In genomic region chr9:47860994-47861393, GRCm38 (mm10) we compare ENCODE assay signal across 22 mouse cellular contexts.
DNase-seq lines count a peak whose midpoint lies in the region; ATAC-seq and TF ChIP-seq lines count a peak whose summit lies in the region.
"Had no signal": no experiment of that assay in that cellular context is flagged by ENCODE, and none has a peak within 500 bp of the region (broad histone marks: within the 10 kb centered on the region; RNA-seq: fewer than 3 reads in every experiment).

No protein-coding gene starts in this region.

- H3K27ac ChIP-seq in ES-E14 (ENCODE audit: insufficient read depth, low read depth, low read length, poor library complexity, severe bottlenecking): no peak overlapping the region
- H3K27ac ChIP-seq in embryonic facial prominence, embryonic 10.5 days (replicated peaks): 0 out of 2 replicates have a peak overlapping the region, but pooled peaks have one; percentile 26

- DNase-seq in ES-E14 (ENCODE audit: low read depth, low spot score) (peak; percentile 20), ZHBTc4 (ENCODE audit: low read depth, low spot score) (peak; percentile 16)
- no peak for DNase-seq in embryonic facial prominence, embryonic 10.5 days (ENCODE audit: low spot score)
- no peak for DNase-seq in thymus, postnatal 0 days (ENCODE audit: low spot score)
- DNase-seq: adrenal gland, adult 2 months; adrenal gland, adult 8-10 months; adrenal gland, postnatal 10 days; adrenal gland, postnatal 14 days; adrenal gland, postnatal 25 days; B cell, adult 2 months; cerebellum, adult 11 months; cerebellum, adult 11-12 months; cerebellum, adult 18-20 months; cerebellum, adult 2 months; cerebellum, adult 8-10 months had no signal

- H3K27me3 ChIP-seq in embryonic facial prominence, embryonic 10.5 days (replicated peaks; ENCODE audit: low read depth, poor library complexity, severe bottlenecking): 0 out of 2 replicates have a peak, but pooled peaks cover 10% of the 10 kb centered on the region
- H3K27me3 ChIP-seq: CH12.LX, Patski had no signal

- H3K9me3 ChIP-seq in ES-E14 (ENCODE audit: control insufficient read depth, insufficient read depth, low read depth, low read length): no peaks in the 10 kb centered on the region
- H3K9me3 ChIP-seq in embryonic facial prominence, embryonic 10.5 days: no peaks in the 10 kb centered on the region

- no peak overlapping the region for H3K4me3 ChIP-seq in ES-E14 (ENCODE audit: insufficient read depth in 1 of 2, low read depth in 1 of 2, low read length in 2 of 2, poor library complexity in 1 of 2, severe bottlenecking in 1 of 2)
- no peak overlapping the region for H3K4me3 ChIP-seq in embryonic facial prominence, embryonic 10.5 days

- in situ Hi-C loops in ES-E14 (cut with MboI; ENCODE audit: low sequenced_read_pairs in 2 of 2, unreplicated experiment in 2 of 2): no loop called here

- ATAC-seq in frontal cortex, adult (ENCODE audit: low TSS enrichment): no peak
- ATAC-seq in erythroblast, adult 5-6 weeks (replicated peaks; ENCODE audit: low FRiP score, poor library complexity, severe bottlenecking): no peak
- ATAC-seq: activated CD4-positive, CD25-positive, alpha-beta regulatory T cell, adult 4 months; CD4-positive, CD25-positive, alpha-beta regulatory T cell, adult 4 months; Patski had no signal

- 81% methylated on average over 3 of the region's 3 CpGs for WGBS in embryonic facial prominence, embryonic 10.5 days

- no peaks in the 10 kb centered on the region for H3K4me1 ChIP-seq in ES-E14 (ENCODE audit: control insufficient read depth in 2 of 2, insufficient read depth in 2 of 2, low read length in 2 of 2, poor library complexity in 1 of 2)
- peaks cover 48% of the 10 kb centered on the region for H3K4me1 ChIP-seq in embryonic facial prominence, embryonic 10.5 days

- H3K36me3 ChIP-seq in ES-E14 (ENCODE audit: control insufficient read depth, insufficient read depth, low read length, poor library complexity, severe bottlenecking): no peaks in the 10 kb centered on the region
- no peaks in the 10 kb centered on the region for H3K36me3 ChIP-seq in embryonic facial prominence, embryonic 10.5 days (replicated peaks)
- H3K36me3 ChIP-seq: G1E had no signal

- no peak overlapping the region for H3K9ac ChIP-seq in ES-E14 (ENCODE audit: insufficient read depth, low read depth, low read length, poor library complexity, severe bottlenecking)

TF ChIP-seq in ES-E14, 5 proteins besides CTCF, POLR2A, EP300 and RAD21:
- TF ChIP-seq HCFC1 (IDR thresholded peaks at IDR 0.05; ENCODE audit: borderline replicate concordance, insufficient read depth, low read length) (no peak), MAFK (IDR thresholded peaks at IDR 0.05; ENCODE audit: insufficient read depth, low read depth, low read length) (no peak), ZNF384 (IDR thresholded peaks at IDR 0.05; ENCODE audit: low read depth, low read length) (no peak), ZC3H11A (IDR thresholded peaks at IDR 0.05; ENCODE audit: borderline replicate concordance, low read depth, low read length) (no peak), CHD2 (IDR thresholded peaks at IDR 0.05; ENCODE audit: low read depth, low read length) (no peak)
TF ChIP-seq in ES-E14: peak in this region for 0.

Comparison
In these comparisons a context has a peak if more than half of its experiments do, and no peak if none do; other contexts are left out.
1. DNase-seq: peak in ES-E14 (single experiment) and ZHBTc4 (single experiment); none in embryonic facial prominence, embryonic 10.5 days (single experiment) and thymus, postnatal 0 days (single experiment).